In the genomic region with DNA sequence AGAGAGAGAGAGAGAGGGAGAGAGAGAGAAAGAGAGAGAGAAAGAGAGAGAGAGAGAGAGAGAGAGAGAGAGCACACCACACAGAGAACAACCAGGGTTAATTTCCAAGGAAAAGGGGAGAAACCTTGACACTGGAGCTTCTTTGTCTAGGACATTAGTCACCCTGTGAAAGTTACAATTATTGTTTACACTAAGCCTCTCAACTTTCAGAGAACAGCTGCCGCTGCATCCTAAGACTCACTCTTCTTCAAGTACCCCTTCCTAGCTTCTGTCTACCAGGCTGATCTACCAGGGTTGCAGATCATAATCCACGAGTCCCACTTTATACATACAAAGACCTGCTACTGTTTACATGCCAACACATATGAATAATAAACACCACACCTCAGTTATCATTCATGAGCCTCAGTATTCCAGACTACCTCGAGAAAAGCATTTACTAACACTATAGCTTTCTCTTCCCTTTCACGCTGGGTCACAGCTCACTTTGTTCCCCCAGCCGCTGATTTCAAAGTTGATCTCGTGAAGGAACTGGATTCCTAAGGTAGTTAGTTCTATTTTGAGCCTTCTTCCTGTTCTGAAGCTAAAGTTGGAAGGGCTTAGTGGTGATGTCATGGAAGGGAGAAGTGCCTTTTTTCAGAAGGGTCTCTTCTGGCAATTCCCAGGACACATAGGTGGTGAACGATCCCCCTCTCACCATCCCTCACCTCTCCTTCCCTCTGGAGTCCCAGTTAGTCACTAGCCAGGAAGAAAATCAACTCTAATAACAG, we compare ENCODE assay signal across 8 mouse cellular contexts.
A peak's percentile ranks its signal among the peaks of the same experiment; 100 is the strongest.
DNase-seq lines count a peak whose midpoint lies in the region; ATAC-seq lines count a peak whose summit lies in the region.

No protein-coding gene starts in this region.

- no peaks in the 10 kb centered on the region for H3K9me3 ChIP-seq in embryonic facial prominence, embryonic 12.5 days
- H3K9me3 ChIP-seq in hindbrain, embryonic 14.5 days (ENCODE audit: control insufficient read depth, low read length): no peaks in the 10 kb centered on the region
- no peaks in the 10 kb centered on the region for H3K9me3 ChIP-seq in midbrain, embryonic 16.5 days (replicated peaks; ENCODE audit: control insufficient read depth, low read length, poor library complexity, severe bottlenecking)

- H3K27ac ChIP-seq in embryonic facial prominence, embryonic 12.5 days: no peak overlapping the region
- H3K27ac ChIP-seq in hindbrain, embryonic 14.5 days: peak overlapping the region; percentile 99; the same call in 1 of the 2 replicates
- H3K27ac ChIP-seq in midbrain, embryonic 16.5 days (ENCODE audit: low read length): no peak overlapping the region

- H3K27me3 ChIP-seq in embryonic facial prominence, embryonic 12.5 days: no peaks in the 10 kb centered on the region
- H3K27me3 ChIP-seq in hindbrain, embryonic 14.5 days (ENCODE audit: control insufficient read depth, insufficient read depth, low read length): no peaks in the 10 kb centered on the region
- H3K27me3 ChIP-seq in midbrain, embryonic 16.5 days (ENCODE audit: control insufficient read depth, insufficient read depth, low read depth, low read length): no peaks in the 10 kb centered on the region

- no peak overlapping the region for H3K9ac ChIP-seq in embryonic facial prominence, embryonic 12.5 days
- H3K9ac ChIP-seq in hindbrain, embryonic 14.5 days: peak overlapping the region; percentile 85
- H3K9ac ChIP-seq in midbrain, embryonic 16.5 days (ENCODE audit: low read depth, low read length): peak overlapping the region; percentile 97

- H3K36me3 ChIP-seq in embryonic facial prominence, embryonic 12.5 days: no peaks in the 10 kb centered on the region
- peaks cover 6% of the 10 kb centered on the region; the same call in 1 of the 2 replicates for H3K36me3 ChIP-seq in hindbrain, embryonic 14.5 days (replicated peaks; ENCODE audit: control insufficient read depth, insufficient read depth)
- H3K36me3 ChIP-seq in midbrain, embryonic 16.5 days (ENCODE audit: control insufficient read depth, insufficient read depth, low read length): no peaks in the 10 kb centered on the region

- peak overlapping the region; percentile 76 for H3K4me3 ChIP-seq in embryonic facial prominence, embryonic 12.5 days
- peak overlapping the region; percentile 80 for H3K4me3 ChIP-seq in hindbrain, embryonic 14.5 days (replicated peaks; ENCODE audit: low read length)
- peak overlapping the region; percentile 92 for H3K4me3 ChIP-seq in midbrain, embryonic 16.5 days (ENCODE audit: low read depth, low read length)

- 36% methylated on average over 7 of the region's 7 CpGs for WGBS in embryonic facial prominence, embryonic 12.5 days
- 32% methylated on average over 7 of the region's 7 CpGs for WGBS in hindbrain, embryonic 14.5 days
- 17% methylated on average over 7 of the region's 7 CpGs for WGBS in midbrain, embryonic 16.5 days

- H3K4me1 ChIP-seq in embryonic facial prominence, embryonic 12.5 days: peaks cover 23% of the 10 kb centered on the region
- H3K4me1 ChIP-seq in hindbrain, embryonic 14.5 days (replicated peaks; ENCODE audit: control insufficient read depth, insufficient read depth, low read length): peaks cover 31% of the 10 kb centered on the region
- peaks cover 33% of the 10 kb centered on the region for H3K4me1 ChIP-seq in midbrain, embryonic 16.5 days (ENCODE audit: control insufficient read depth, insufficient read depth, low read length)

- peak; percentile 43 for DNase-seq in gastrocnemius, adult 18-20 months (ENCODE audit: low spot score)
- no peak for DNase-seq in gastrocnemius, postnatal 25 days
- no peak for DNase-seq in hindbrain, embryonic 14.5 days (ENCODE audit: low spot score)
- DNase-seq in ovary, postnatal 14 days (ENCODE audit: low spot score): no peak
- DNase-seq in left cerebral cortex, adult 18-20 months (ENCODE audit: low spot score in 2 of 2): no peak
- DNase-seq in retina, embryonic 14.5 days (ENCODE audit: low spot score): no peak

- H3K4me2 ChIP-seq in embryonic facial prominence, embryonic 12.5 days (replicated peaks): peak overlapping the region; percentile 93
- H3K4me2 ChIP-seq in hindbrain, embryonic 14.5 days (replicated peaks): peak overlapping the region; percentile 87
- peak overlapping the region; percentile 89 for H3K4me2 ChIP-seq in midbrain, embryonic 16.5 days (ENCODE audit: low read length)

- no peak for ATAC-seq in embryonic facial prominence, embryonic 12.5 days (ENCODE audit: insufficient number of reproducible peaks, insufficient read depth, low FRiP score, low TSS enrichment)
- ATAC-seq in hindbrain, embryonic 14.5 days (ENCODE audit: low FRiP score): no peak
- no peak for ATAC-seq in midbrain, embryonic 16.5 days
